Mouse (Mus musculus) right cerebral cortex, adult 2 months (tissue): Measurements from ENCODE around the gene Phf11b.
"Not testable (repeated sequence)": the region's sequence is repeated elsewhere in the genome, so short reads cannot be mapped to it uniquely, and the experiment has no call there.

Source experiments
- DNase-seq, 2 experiments: peaks; one replicate each; pipeline ENCODE4 v3.0.0; 2021 to 2022; ENCODE audit warnings: low spot score in 2 of 2

Gene Phf11b

GRCm38 (mm10) chr14:59341189-59341588, at the start of gene Phf11b:
TSS of gene Phf11b (minus strand) at chr14:59341351.
- not testable (repeated sequence) for DNase-seq

GRCm38 (mm10) chr14:59390181-59390580, 49.0 kb upstream of the Phf11b start:
- peak; percentile 53 to 59 for DNase-seq

GRCm38 (mm10) chr14:59389532-59389931, 48.4 kb upstream of the Phf11b start:
- no peak for DNase-seq

- DNase-seq: no peak
These were observed 29.4 kb upstream of the Phf11b start for GRCm38 (mm10) chr14:59370348-59371068.

GRCm38 (mm10) chr14:59366386-59367105, 25.4 kb upstream of the Phf11b start:
- DNase-seq: no peak

- DNase-seq: peak; percentile 3 to 10
These were observed 24.1 kb upstream of the Phf11b start, which contains the start of gene Phf11d for GRCm38 (mm10) chr14:59365244-59365644. TSS of gene Phf11d (minus strand) at chr14:59365470.

GRCm38 (mm10) chr14:59339541-59339940, 1.6 kb downstream of the Phf11b start:
- no peak for DNase-seq

- DNase-seq: not testable (repeated sequence)
These were observed 5.1 kb downstream of the Phf11b start for GRCm38 (mm10) chr14:59336056-59336455.

GRCm38 (mm10) chr14:59330499-59330898, 10.7 kb downstream of the Phf11b start:
- DNase-seq: peak; percentile 41 to 45

- DNase-seq: not testable (repeated sequence)
These were observed 21.2 kb downstream of the Phf11b start for GRCm38 (mm10) chr14:59319970-59320369.

GRCm38 (mm10) chr14:59319036-59319435, 22.1 kb downstream of the Phf11b start:
- not testable (repeated sequence) for DNase-seq

- not testable (repeated sequence) for DNase-seq
These were observed 43.8 kb downstream of the Phf11b start, which contains the start of gene Phf11a for GRCm38 (mm10) chr14:59297391-59297790. TSS of gene Phf11a (minus strand) at chr14:59297522.

GRCm38 (mm10) chr14:59291769-59292168, 49.4 kb downstream of the Phf11b start:
- not testable (repeated sequence) for DNase-seq

GRCm38 (mm10) chr14:59274961-59275360, 66.2 kb downstream of the Phf11b start:
- DNase-seq: not testable (repeated sequence)
